Mouse (Mus musculus) lung, embryonic 15.5 days (tissue): Measurements from ENCODE around the gene Iffo1. TPM values are rescaled to one million over a fixed set of nuclear protein-coding genes. Genes with fewer than 3 reads are reported as not detected.
A peak's percentile ranks its signal among the peaks of the same experiment; 100 is the strongest.

Source experiments
- ATAC-seq: fragments of 200-750 bp; cut with Nextera tagmentation; 2 replicates; pipeline ENCODE4 v1.8.0; 2017; ENCODE audit warnings: moderate number of reproducible peaks, borderline replicate concordance; ENCODE audit not compliant: low FRiP score, low TSS enrichment; ENCODE audit errors: extremely low read depth
- H3K27ac ChIP-seq: fragments of 300-500 bp; sonication (generic); 2 replicates; pipeline ENCODE4 v1.5.1; 2015; ENCODE audit warnings: moderate library complexity, mild to moderate bottlenecking, inconsistent platforms
- H3K27me3 ChIP-seq: fragments of 300-500 bp; sonication (generic); 2 replicates; pipeline ENCODE4 v1.6.1; 2015; ENCODE audit warnings: inconsistent platforms
- H3K36me3 ChIP-seq: fragments of 300-500 bp; sonication (generic); 2 replicates; pipeline ENCODE4 v1.6.1; 2015; ENCODE audit warnings: inconsistent platforms
- H3K4me1 ChIP-seq: fragments of 300-500 bp; sonication (generic); 2 replicates; pipeline ENCODE4 v1.6.1; 2015; ENCODE audit warnings: inconsistent platforms
- H3K4me2 ChIP-seq: fragments of 300-500 bp; sonication (generic); 2 replicates; pipeline ENCODE4 v1.6.1; 2015; ENCODE audit warnings: inconsistent platforms, mild to moderate bottlenecking, moderate library complexity
- H3K4me3 ChIP-seq: fragments of 300-500 bp; sonication (generic); 2 replicates; pipeline ENCODE4 v1.5.1; 2015; ENCODE audit warnings: mild to moderate bottlenecking, inconsistent platforms
- H3K9ac ChIP-seq: fragments of 300-500 bp; sonication (generic); 2 replicates; pipeline ENCODE4 v1.6.1; 2015; ENCODE audit warnings: inconsistent platforms
- H3K9me3 ChIP-seq: fragments of 300-500 bp; sonication (generic); 2 replicates; pipeline ENCODE4 v1.6.1; 2016; ENCODE audit warnings: inconsistent platforms
- WGBS: fragments of 180-500 bp; shearing (Covaris S2); methylation state at CpG from one replicate; pipeline ENCODE4 v1.1.7; 2015; 5-methylcytosine and 5-hydroxymethylcytosine counted together
- polyA plus RNA-seq: library from polyadenylated mRNA; unstranded; fragments of >200 nt; fragmentation: Nextera tagmentation; extraction: Ambion mirVana; gene quantifications from 2 replicates; pipeline ENCODE4 v1.2.1, GENCODE M21; 2015

The Iffo1 gene
- polyA plus RNA-seq, result 5.7 and 6.8 TPM in 2 replicates

DNA sequence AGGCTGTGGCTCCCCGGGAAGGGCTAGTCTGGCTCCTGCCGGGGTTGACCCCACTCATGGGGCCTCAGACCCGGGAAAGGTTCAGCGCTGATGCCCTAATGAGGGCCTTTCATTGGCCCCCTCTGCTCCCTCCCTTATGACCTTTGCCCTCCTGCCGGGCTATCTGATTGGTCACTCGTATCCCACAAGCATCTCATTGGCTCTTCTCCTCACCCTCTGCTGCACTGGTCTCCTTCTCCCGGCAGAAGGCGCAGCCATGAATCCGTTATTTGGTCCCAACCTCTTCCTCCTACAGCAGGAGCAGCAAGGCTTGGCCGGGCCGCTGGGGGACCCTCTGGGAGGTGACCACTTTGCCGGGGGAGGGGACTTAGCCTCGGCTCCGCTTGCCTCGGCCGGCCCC is at the start of gene Iffo1:
Gene Iffo1 (plus strand): TSS at position 241 of the 400 bp plus-strand sequence.
- H3K4me1 ChIP-seq, result peaks cover 46% of the 10 kb centered on the region

DNA sequence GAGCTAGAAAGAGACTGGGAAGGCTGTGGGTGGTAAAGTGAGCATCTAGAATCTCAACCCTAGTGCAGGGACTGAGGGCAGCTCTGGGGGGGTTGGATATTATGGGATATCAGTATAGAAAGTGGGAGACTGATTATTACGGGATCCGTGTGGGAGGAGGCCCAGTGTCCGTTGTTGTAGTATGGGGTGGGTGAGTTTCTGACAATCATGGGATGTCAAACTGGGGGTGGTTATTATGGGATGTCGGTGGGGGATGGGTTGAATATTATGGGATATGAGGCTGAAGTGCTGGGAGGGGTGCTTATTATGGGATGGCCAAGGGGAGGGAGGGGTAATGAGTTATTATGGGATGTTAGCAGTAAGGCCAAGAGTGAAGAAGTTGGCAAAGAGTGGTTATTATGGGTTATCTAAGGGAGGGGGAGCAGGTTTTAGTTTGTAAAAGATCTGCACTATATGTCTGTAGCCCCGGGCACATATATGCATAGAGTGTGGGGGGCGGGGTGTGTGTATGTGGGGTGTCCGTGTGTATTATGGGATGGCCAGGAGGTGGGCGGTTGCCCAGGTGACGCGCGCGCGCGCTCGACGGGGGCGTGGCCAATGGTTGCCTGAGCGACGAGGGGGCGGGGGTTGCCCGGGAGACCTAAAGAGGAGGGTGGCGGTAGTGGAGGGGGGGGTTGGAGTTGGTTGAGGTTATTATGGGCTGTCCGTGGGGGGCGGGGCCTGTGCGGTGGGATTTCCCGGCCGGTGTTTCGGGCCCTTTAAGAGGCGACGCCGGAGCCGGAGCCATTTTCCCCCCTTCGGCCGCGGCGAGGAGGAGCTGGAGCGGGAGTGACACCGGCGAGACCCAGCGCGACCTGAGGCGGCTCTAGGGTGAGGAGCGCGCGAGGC is 49.4 kb upstream of the Iffo1 start, which contains the start of gene Chd4:
Gene Chd4 (plus strand): TSS at position 591 of the 888 bp plus-strand sequence.
- peaks cover 49% of the 10 kb centered on the region for H3K4me1 ChIP-seq
- H3K4me2 ChIP-seq, result peak within 1 kb of the TSS; percentile 93
- peak within 1 kb of the TSS; percentile 92 for H3K9ac ChIP-seq
- no peaks in the 10 kb centered on the region for H3K27me3 ChIP-seq
- H3K4me3 ChIP-seq, result peak within 1 kb of the TSS; percentile 96
- peak within 1 kb of the TSS; percentile 94 for H3K27ac ChIP-seq
- peak; percentile 79 for ATAC-seq
- no peaks in the 10 kb centered on the region for H3K9me3 ChIP-seq
- H3K36me3 ChIP-seq, result peaks cover 26% of the 10 kb centered on the region
- WGBS, result 2% methylated on average over 34 of the region's 45 CpGs

More for the DNA sequence above, at the start of gene Iffo1:
- Histone ChIP-seq H3K27me3 (no peaks in the 10 kb centered on the region), H3K4me2 (peak within 1 kb of the TSS; percentile 89), H3K27ac (peak within 1 kb of the TSS; percentile 81), H3K4me3 (peak within 1 kb of the TSS; percentile 64), H3K36me3 (peaks cover 38% of the 10 kb centered on the region), H3K9ac (peak within 1 kb of the TSS; percentile 60), H3K9me3 (no peaks in the 10 kb centered on the region)
- peak; percentile 91 for ATAC-seq
- 1% methylated on average over 16 of the region's 16 CpGs for WGBS

DNA sequence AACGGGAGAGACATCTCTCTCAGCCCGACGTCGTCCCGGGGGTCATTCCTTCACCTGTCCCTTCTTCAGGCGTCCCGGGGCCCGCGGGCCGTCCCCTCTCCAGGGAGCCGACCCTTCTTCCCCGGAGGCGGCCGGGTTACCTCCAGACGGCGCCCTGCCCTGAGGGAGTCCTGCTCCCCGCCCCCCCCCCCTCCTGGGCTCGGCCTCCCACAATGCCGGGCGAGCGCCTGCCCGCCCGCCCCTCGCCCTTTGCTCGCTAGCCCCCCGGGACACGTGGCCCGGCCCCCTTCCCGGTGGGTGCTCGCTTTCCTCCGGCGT is 48.8 kb upstream of the Iffo1 start:
- Histone ChIP-seq H3K4me3 (peak overlapping the region; percentile 96), H3K9ac (peak overlapping the region; percentile 92), H3K36me3 (peaks cover 32% of the 10 kb centered on the region), H3K9me3 (no peaks in the 10 kb centered on the region), H3K27me3 (no peaks in the 10 kb centered on the region), H3K27ac (peak overlapping the region; percentile 94), H3K4me1 (peaks cover 43% of the 10 kb centered on the region), H3K4me2 (peak overlapping the region; percentile 93)
- WGBS, result 0% methylated on average over 5 of the region's 32 CpGs
- peak; percentile 32 for ATAC-seq

DNA sequence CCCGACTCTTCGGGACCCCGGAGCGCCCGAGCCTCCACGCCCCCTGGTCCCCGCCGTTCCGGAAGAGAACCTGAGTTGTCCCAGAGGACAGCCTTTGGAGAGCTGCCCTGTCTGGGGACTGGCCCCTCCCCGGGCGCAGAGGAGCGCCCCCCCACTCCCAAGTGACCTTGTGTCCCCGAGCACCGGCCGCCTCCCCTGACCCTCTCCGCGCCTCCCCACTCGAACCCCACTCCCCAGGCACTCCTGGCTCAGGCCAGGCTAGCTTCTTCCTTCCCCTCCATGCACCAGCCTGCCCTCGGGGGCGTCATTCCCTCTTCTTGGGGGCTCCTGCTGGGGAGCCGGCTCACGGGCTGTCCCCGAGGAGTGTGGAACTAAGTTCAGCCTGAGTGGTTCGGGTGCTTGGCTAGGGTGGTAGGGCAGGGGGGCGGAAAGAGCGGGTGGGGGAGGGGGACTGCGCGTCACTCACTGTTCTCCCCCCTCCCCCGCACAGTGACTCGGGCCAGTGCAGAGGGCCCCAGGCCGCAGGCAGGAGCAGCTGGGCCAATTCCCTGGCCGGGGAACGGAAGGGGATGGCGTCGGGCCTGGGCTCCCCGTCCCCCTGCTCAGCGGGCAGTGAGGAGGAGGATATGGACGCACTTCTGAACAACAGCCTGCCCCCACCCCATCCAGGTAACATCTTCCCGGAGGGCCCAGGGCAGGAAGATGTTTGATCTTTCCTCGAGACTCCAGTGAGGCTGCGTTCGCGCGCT is 48.3 kb upstream of the Iffo1 start:
- peak; percentile 52 for ATAC-seq
- Histone ChIP-seq H3K9me3 (no peaks in the 10 kb centered on the region), H3K27ac (peak overlapping the region; percentile 94), H3K4me3 (peak overlapping the region; percentile 96), H3K4me2 (peak overlapping the region; percentile 93), H3K27me3 (no peaks in the 10 kb centered on the region), H3K36me3 (peaks cover 38% of the 10 kb centered on the region), H3K4me1 (peaks cover 42% of the 10 kb centered on the region), H3K9ac (peak overlapping the region; percentile 92)
- WGBS, result under 1% methylated on average over 38 of the region's 44 CpGs

DNA sequence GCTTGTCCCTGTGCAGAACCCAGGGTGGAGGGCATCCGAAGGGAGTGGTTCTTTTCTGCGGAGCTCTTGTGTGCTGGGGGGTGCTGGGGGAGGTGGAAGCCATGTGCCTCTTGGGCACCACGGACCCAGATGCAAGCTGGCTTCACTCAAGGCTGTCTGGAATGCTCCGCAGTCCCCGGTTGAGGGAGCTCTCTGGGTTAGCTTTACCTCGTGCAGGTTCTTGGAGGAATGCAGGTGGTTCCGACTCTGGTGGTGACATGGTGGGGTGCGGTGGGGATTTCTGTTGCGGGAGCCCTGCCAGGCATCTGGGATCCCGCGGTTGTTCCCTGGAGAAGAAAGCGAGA is 47.7 kb upstream of the Iffo1 start:
- Histone ChIP-seq H3K4me3 (peak overlapping the region; percentile 96), H3K27ac (peak overlapping the region; percentile 94), H3K9me3 (no peaks in the 10 kb centered on the region), H3K9ac (peak overlapping the region; percentile 92), H3K4me1 (peaks cover 42% of the 10 kb centered on the region), H3K27me3 (no peaks in the 10 kb centered on the region), H3K4me2 (peak overlapping the region; percentile 93), H3K36me3 (peaks cover 43% of the 10 kb centered on the region)
- WGBS, result under 1% methylated on average over 12 of the region's 12 CpGs
- ATAC-seq, result peak; percentile 2; the same call in 1 of the 2 replicates

DNA sequence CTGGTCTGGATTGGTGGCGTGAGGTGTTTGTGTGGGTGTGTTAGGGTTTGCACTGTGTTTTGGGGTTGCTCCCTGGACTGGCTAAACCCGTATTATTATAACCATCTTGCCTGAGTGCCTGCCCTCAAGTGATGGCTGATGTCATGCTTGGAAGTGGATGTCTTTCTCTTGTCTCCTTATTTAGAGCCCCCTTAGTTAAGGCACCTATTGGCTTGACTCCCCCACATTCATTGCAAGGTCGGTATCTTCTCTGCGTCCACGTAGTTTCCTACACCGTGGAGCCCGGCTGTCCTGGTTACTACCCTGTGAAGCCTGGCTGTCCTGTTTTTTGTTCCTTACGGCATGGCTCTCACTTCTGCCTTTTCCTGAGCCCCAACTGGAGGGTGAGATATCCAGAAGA is 47.1 kb upstream of the Iffo1 start:
- peak overlapping the region; percentile 92 for H3K9ac ChIP-seq
- peaks cover 49% of the 10 kb centered on the region for H3K36me3 ChIP-seq
- WGBS, result 38% methylated on average over 8 of the region's 8 CpGs
- H3K9me3 ChIP-seq, result no peaks in the 10 kb centered on the region
- no peaks in the 10 kb centered on the region for H3K27me3 ChIP-seq
- H3K4me1 ChIP-seq, result peaks cover 42% of the 10 kb centered on the region
- H3K27ac ChIP-seq, result peak overlapping the region; percentile 94; the same call in 1 of the 2 replicates
- peak overlapping the region; percentile 96 for H3K4me3 ChIP-seq
- peak overlapping the region; percentile 93 for H3K4me2 ChIP-seq
- no peak for ATAC-seq

DNA sequence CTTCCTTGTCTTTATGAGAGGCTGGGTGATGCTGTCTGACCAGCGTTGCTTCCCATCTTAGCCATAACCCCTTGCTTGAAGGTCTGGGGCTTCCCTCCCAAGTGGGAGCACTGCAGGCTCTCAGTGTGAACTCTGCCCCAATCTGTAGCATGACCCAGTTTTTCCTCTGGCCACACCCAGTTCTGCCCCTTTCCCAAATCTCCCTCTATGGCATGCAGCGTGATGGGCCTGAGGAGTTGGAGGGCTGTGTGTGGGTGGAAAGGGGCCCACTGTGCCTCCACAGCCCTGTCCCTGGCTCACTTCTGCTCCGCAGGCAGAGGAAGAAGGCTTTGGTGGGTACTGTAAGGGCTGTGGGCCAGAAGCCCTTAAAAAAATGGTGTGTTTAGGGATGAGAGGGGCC is 46.5 kb upstream of the Iffo1 start:
- H3K4me2 ChIP-seq, result peak overlapping the region; percentile 93
- H3K4me1 ChIP-seq, result peaks cover 42% of the 10 kb centered on the region
- H3K9ac ChIP-seq, result peak overlapping the region; percentile 92
- H3K4me3 ChIP-seq, result peak overlapping the region; percentile 96
- WGBS, result 45% methylated on average over 3 of the region's 3 CpGs
- H3K9me3 ChIP-seq, result no peaks in the 10 kb centered on the region
- H3K36me3 ChIP-seq, result peaks cover 53% of the 10 kb centered on the region
- no peak for ATAC-seq
- no peak overlapping the region for H3K27ac ChIP-seq
- no peaks in the 10 kb centered on the region for H3K27me3 ChIP-seq

DNA sequence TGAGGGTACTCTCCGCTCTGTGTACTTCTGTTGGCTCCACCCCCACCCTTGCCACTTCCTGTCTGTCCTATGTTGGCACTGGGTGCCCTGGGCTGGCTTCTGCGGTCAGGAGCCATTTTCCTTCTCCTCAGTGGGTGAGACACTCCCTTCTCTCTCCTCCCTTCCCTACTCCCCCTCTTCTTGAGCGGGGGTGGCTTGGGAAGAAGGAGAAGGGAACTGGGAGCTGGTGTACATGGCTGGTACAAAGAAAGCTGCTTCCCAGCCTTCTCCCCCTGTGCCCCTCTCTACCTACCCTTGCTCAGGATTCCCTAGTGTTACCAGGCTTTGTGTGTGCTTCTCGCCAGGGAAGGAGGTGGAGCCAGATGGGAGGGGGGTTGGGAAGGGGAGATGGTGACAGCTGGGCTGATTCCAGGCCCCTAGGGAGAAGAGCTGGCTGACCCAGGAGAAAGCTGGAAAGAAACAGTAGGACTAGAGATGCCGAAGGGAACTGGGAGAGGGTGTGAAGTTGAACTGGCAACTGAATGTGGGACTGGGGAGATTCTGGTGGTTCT is 45.5 kb upstream of the Iffo1 start:
- Histone ChIP-seq H3K9ac (peak overlapping the region; percentile 37), H3K36me3 (peaks cover 63% of the 10 kb centered on the region), H3K4me2 (peak overlapping the region; percentile 93), H3K4me1 (peaks cover 42% of the 10 kb centered on the region), H3K27ac (peak overlapping the region; percentile 66; the same call in 1 of the 2 replicates), H3K27me3 (no peaks in the 10 kb centered on the region), H3K9me3 (no peaks in the 10 kb centered on the region), H3K4me3 (peak overlapping the region; percentile 96)
- WGBS, result 35% methylated on average over 5 of the region's 5 CpGs
- no peak for ATAC-seq

DNA sequence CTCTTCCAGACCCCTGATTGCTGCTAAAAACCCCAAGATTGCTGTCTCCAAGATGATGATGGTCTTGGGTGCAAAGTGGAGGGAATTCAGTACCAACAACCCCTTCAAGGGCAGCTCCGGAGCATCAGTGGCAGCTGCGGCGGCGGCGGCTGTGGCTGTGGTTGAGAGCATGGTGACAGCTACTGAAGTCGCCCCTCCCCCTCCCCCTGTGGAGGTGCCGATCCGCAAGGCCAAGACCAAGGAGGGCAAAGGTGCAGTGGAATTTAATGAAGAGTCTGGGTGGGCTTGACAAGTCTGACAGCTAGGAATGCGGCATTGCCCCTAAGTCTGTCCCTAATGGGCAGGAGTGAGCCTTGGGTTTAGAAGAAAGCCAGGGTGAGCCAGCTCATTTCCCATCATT is 43.6 kb upstream of the Iffo1 start:
- H3K4me2 ChIP-seq, result no peak overlapping the region
- H3K36me3 ChIP-seq, result peaks cover 83% of the 10 kb centered on the region
- H3K4me3 ChIP-seq, result no peak overlapping the region
- H3K27ac ChIP-seq, result no peak overlapping the region
- ATAC-seq, result no peak
- 54% methylated on average over 9 of the region's 9 CpGs for WGBS
- H3K9ac ChIP-seq, result no peak overlapping the region
- H3K27me3 ChIP-seq, result no peaks in the 10 kb centered on the region
- no peaks in the 10 kb centered on the region for H3K9me3 ChIP-seq
- peaks cover 33% of the 10 kb centered on the region for H3K4me1 ChIP-seq

DNA sequence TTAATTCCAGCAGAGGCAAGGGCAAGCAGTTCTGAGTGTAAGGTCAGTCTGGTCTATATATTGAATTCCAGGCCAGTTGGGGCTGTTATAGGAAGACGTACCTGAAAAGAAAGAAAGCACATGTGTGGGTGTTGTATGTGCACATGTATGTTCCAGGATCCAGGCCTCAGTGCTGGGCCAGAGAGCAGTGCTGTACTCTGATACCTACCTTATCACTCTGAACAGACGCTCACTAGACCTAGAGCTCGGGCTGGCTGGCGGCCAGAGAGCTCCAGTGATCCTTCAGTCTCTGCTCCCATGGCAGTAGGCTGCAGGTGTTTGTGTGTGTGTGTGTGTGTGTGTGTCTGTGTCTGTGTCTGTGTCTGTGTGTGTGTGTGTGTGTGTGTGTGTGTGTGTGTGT is 40.8 kb upstream of the Iffo1 start:
- Histone ChIP-seq H3K27me3 (no peaks in the 10 kb centered on the region), H3K36me3 (peaks cover 98% of the 10 kb centered on the region), H3K4me1 (peaks cover 15% of the 10 kb centered on the region), H3K4me3 (no peak overlapping the region), H3K27ac (no peak overlapping the region), H3K9ac (no peak overlapping the region), H3K4me2 (no peak overlapping the region), H3K9me3 (no peaks in the 10 kb centered on the region)
- 81% methylated on average over 4 of the region's 4 CpGs for WGBS
- no peak; the same call in 1 of the 2 replicates for ATAC-seq

DNA sequence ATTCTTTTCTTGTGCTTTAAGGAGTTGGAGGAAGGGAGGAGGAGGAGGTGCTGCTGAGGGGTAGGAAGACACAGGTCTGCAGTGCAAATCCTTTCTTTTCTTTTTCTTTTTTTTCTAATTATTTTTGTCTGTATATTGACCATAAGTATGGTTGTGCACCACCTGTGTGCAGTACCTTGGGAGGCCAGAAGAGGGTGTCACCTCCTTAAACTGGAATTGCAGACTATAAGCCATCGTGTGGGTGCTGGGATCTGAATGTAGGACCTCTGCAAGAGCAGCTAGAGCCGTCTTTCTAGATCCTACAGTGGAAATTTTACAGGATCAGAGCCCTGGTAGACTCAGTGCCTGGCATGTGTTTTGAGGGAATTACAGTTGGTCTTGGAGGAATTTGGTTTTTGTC is 37.3 kb upstream of the Iffo1 start:
- Histone ChIP-seq H3K27ac (no peak overlapping the region), H3K36me3 (peaks cover 98% of the 10 kb centered on the region), H3K9me3 (no peaks in the 10 kb centered on the region), H3K4me3 (no peak overlapping the region), H3K9ac (no peak overlapping the region), H3K4me1 (no peaks in the 10 kb centered on the region), H3K4me2 (no peak overlapping the region), H3K27me3 (no peaks in the 10 kb centered on the region)
- ATAC-seq, result no peak
- 99% methylated on average over 2 of the region's 2 CpGs for WGBS
